Mouse (Mus musculus) NIH3T3 (cell line): ENCODE data around the gene Cdk14.
A peak's percentile ranks its signal among the peaks of the same experiment; 100 is the strongest.

Experiments
- DNase-seq: peaks from one replicate; pipeline ENCODE4 v3.0.0-alpha.2; 2012; ENCODE audit warnings: low read depth

The Cdk14 gene

DNA sequence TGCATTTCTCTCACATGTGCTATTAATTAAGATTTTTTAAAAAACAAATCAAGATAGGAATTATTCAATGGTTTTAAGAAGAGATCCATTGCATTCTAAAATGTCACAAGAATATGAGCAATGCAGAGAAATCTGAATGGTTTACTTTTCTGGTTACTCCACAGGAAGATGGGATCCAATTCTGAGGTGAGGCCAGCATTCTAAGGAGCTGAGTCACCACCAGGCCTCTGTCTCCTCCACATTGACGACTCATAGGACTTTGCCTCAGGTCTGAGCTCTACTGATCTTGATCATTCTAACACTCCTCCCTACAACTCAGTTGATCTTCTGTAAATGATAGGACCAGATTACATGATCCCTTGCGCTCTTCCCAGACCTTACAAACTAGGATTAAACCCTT is 239.4 kb downstream of the Cdk14 start:
- peak; percentile 89 for DNase-seq

DNA sequence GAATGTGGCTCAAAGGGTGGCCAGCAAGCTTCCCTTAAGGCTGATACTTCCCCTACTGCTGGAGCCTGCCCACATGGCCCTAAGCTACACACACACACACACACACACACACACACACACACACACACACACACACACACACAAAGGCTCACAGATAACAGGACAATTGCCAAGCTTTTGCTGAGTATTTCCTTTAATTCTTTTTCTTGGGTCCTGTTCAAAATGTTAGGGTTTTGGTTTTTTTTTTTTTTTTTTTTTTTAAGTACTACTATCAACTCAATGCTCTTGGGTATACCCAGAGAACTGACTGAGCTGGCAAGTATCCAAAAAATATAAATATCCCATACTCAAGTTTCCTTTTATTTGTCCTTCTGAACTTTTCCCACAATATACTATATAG is 239.8 kb downstream of the Cdk14 start:
- DNase-seq, result peak; percentile 81

- DNase-seq, result no peak
Measured at GRCm38 (mm10) chr5:5176052-5176451, 244.1 kb downstream of the Cdk14 start.

DNA sequence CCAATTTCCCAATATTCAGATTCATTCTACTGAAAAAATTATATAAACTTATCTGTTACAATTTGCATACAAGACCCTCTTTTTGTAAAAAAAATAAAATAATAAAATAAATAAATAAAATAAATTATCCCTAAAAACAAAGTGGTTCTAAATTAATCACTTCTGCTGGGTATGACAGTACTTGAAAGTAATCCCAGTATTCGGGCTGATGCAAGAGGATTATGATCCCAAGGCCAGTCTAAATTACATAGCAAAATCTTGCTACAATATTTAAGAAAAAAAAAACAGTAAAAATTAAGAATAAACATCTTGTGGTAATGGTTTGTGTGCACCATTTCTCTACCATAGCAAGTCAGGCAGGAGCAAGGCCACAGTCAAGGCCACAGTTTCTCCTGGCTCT is 244.5 kb downstream of the Cdk14 start:
- peak; percentile 54 for DNase-seq

DNA sequence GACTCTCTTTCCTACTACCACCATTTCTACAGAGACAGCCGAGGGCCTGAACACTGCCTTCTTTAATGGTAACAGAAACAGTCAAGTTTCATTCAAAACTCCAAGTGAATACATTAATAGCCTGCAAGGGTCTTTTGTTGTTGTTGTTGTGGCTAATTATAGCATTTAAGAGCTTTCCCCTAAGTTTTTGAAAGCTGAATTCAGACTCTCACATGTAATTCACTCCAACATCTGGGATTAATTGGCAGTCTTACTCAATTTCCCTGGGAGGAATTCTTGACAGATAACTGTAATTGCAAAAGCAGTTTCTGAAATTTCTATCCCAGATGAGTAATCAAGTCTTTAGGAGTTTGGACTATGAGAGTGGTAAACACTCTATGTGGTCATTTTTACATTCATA is 245.0 kb downstream of the Cdk14 start:
- peak; percentile 87 for DNase-seq

- DNase-seq, result no peak
Measured at GRCm38 (mm10) chr5:5166086-5166485, 254.0 kb downstream of the Cdk14 start.

GRCm38 (mm10) chr5:5164326-5164725 is 255.8 kb downstream of the Cdk14 start:
- DNase-seq, result no peak

DNA sequence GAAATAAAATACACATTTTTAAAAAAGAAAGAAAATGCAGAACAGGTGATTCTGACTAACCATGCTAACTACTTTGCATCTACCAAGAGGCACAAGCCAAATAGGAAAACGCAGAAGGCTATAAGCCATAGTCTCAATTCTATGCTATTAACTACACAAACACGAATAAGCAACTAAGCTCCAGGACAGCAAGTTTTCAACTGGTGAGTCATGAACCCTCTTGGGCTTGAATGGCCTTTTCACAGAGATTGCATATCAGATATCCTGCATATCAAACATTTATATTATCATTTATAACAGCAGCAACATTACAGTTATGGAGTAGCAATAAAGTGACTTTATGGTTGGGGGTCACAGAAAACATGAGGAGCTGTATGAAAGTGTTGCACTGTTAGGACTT is 256.3 kb downstream of the Cdk14 start:
- peak; percentile 63 for DNase-seq

DNA sequence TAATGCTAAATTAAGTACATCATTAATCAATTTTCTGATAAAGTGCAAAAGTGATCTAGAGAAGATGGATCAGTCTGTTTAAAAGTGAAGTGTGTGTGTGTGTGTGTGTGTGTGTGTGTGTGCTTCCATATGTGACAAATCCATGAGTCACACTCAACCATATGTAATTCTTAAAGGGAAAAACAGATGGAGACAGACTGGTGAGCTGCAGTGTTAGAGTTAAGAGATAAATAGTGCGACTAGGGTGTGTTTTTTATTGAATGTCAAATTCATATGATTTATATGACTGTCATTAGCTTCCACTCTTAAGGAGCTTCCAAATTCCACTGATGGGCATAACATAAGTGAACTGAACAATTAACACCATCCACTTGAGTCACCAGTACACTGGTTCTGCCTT is 260.6 kb downstream of the Cdk14 start:
- DNase-seq, result peak; percentile 24

GRCm38 (mm10) chr5:5139855-5140254 is 280.3 kb downstream of the Cdk14 start:
- DNase-seq, result no peak

GRCm38 (mm10) chr5:5134905-5135511 is 285.1 kb downstream of the Cdk14 start:
- DNase-seq, result no peak

DNA sequence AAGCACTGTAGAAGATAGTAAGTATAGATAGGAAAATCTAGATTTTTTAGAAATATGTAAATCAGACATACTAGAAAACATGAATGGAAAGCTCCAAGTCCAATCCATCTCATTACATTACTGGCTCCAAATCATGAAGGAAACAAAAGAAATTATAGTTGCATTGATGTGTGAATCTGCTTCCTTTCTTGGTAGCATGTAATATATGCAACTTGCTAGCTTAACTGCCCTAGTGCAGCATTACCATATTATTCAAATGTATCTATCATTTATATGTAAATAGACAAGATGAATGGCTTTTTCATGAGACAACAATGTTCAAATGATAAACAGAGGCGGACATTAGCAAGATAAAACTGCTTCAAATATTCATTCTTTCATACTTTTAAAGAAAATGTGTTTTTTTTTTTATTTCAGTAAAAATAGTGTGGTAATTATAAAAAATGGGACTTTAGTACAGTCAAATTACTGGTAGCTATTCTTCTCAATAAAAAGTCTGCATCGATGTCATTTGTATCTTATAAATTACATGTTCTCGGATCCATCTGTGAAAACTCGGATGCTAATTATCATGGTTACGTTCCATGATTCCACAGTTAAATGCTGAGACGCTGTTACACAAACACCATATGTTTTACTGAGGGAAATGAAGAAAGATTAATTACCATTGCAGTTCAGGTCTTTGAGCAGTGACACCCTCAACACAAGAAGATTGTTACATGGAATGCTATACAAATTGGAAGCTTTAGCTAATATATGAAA is 285.8 kb downstream of the Cdk14 start:
- DNase-seq, result no peak

DNA sequence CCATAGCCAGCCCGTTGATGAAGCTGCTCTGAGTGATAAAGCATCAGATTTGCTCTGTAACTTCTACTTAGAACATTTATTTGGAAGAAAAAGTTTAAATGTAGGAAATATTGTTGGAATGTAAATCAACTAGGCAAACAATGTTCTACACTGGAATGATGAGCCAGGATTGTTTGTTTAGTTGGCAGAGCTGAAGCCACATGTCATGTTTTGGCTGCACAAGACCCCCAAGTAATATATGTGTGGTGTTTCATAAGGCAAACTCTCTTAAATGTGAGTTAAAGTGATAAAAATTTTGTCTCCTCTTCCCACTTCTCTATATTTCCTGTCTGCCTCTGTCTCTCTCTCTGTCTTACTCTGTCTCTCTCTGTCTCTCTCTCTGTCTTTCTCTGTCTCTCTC is 291.3 kb downstream of the Cdk14 start:
- peak; percentile 10 for DNase-seq

- DNase-seq, result no peak
Measured at GRCm38 (mm10) chr5:5124645-5125044, 295.5 kb downstream of the Cdk14 start.

- no peak for DNase-seq
Measured at GRCm38 (mm10) chr5:5116775-5117522, 303.2 kb downstream of the Cdk14 start.

DNA sequence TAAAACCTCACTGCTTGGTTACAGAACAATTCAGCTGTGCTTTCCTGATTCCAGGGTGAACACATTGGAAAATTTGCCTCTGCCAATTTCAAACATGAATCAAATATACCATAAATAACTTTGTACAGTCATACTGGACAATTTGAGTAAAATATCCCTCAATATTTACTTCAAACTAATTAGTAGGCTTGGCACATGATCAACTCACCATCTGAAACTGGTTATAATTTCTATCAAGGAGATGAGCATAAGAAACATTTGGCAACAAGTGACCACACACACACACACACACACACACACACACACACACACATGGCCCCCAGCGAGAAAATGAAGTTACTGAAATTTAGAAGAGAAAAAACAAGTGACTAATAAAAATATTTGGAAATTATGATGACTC is 304.6 kb downstream of the Cdk14 start:
- peak; percentile 53 for DNase-seq

GRCm38 (mm10) chr5:5109621-5110020 is 310.5 kb downstream of the Cdk14 start:
- DNase-seq, result no peak

DNA sequence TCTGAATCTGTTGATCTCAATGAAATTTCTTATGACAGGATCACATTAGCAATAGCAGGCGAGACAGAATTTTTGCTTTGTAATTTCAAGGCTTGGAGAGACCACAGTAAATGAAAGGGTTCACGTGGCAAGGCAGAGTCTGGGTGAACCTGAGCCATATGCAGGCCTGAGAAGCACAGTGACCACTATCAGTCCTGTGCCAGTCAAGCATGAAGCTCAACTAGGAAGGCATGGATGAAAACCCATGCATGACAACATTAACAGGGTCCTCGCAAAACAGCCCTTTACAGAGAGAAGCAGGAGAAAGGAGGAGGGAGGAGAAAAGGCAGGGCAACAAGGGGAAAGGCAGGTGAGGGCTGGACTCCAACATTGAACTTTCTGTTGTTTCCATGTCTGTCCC is 311.1 kb downstream of the Cdk14 start:
- no peak for DNase-seq

DNA sequence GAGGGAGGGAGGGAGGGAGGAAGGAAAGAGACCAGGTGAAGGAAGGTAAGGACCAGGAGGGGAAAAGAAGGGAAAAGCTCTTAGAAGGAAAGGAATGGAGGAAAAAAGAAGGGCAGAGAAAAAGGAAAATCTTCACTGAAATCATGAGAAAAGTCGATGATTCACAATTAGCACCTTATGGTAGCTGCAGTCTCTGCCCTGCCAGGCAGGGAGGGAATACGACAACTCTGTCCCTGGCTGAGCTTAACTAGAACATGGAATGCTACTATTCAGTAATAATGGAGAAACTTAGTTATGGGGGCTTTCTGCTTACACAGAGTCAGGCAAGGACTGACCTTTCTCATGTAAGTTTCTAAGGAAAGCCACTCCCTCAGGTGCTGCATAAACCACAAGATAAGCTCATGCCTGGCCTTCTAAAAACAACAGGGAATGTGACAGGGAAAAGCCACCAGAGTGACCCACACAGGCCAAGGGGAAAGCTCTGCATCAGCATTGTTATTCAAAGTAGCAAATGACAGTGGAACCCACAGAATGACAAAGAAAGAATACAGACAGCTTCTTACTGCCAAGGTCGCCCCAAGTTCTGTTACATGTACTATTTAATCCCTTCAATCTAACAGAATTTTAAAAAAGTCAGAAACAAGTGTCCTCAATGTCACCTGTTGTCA is 323.7 kb downstream of the Cdk14 start:
- DNase-seq, result no peak

DNA sequence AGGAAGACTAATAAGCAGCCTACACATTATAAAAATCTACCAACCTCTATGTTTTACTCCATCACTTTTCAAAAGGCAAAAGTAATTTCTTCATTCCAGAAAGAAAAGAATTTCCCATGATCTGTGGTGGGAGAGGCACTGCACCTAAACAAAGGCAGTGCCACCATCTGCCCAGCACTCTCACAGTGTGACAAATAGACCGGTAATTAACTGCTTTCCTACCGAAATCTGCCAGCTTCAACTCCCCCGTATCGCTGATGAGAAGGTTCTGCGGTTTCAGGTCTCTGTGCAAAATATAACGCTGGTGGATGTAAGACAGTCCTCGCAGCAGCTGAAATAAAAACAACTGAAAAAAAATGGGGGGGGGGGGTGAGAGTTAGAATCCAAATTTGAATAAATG is 327.4 kb downstream of the Cdk14 start:
- no peak for DNase-seq

DNA sequence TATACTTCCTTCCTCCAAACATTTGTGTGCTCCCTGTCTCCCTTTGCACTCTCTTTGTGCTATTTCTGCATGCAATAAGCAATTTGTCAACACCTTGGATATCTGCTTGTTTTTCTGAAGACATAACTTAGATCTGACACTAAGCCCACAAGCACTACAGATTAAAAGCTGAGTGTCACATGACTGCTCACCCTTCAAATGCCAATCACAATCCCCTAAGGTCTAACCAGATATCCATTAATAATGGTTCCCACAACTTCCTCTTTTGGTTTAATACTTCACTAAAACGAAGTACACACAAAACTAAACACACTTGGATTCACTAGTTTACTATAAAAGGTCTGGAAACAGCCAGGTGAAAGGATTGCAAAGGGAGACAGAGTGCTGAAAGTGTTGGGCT is 348.6 kb downstream of the Cdk14 start:
- no peak for DNase-seq

GRCm38 (mm10) chr5:5064686-5065085 is 355.4 kb downstream of the Cdk14 start:
- no peak for DNase-seq
